Mouse (Mus musculus): ENCODE measurements around the gene Cacng6. TPM values are rescaled to one million over a fixed set of nuclear protein-coding genes. Genes with fewer than 3 reads are reported as not detected.

The Cacng6 gene
- polyA plus RNA-seq, 1 experiment from 2014 or later: not detected

GRCm38 (mm10) chr7:3447026-3447425 is 23.0 kb downstream of the Cacng6 start:
- ATAC-seq (ENCODE audit: low FRiP score, low TSS enrichment): no peak
- no peak overlapping the region for H3K27ac ChIP-seq (ENCODE audit: low read depth, low read length)
- H3K36me3 ChIP-seq (ENCODE audit: control insufficient read depth, insufficient read depth, low read length): no peaks in the 10 kb centered on the region
- H3K9me3 ChIP-seq (ENCODE audit: control insufficient read depth, low read length): no peaks in the 10 kb centered on the region
- no peak overlapping the region for H3K4me3 ChIP-seq (ENCODE audit: low read length)
- no peaks in the 10 kb centered on the region for H3K4me1 ChIP-seq (ENCODE audit: control insufficient read depth, insufficient read depth, low read length)
- H3K27me3 ChIP-seq (ENCODE audit: control insufficient read depth, insufficient read depth, low read length): 0 out of 2 replicates have a peak, but pooled peaks cover 5% of the 10 kb centered on the region
- no peak overlapping the region for H3K4me2 ChIP-seq (replicated peaks; ENCODE audit: low read depth, low read length)
- no peak overlapping the region for H3K9ac ChIP-seq (ENCODE audit: low read depth, low read length)
- 83% methylated on average over 4 of the region's 4 CpGs for WGBS

- Histone ChIP-seq H3K27me3 (ENCODE audit: control insufficient read depth, insufficient read depth, low read length) (0 out of 2 replicates have a peak, but pooled peaks cover 5% of the 10 kb centered on the region), H3K27ac (ENCODE audit: low read depth, low read length) (no peak overlapping the region), H3K4me3 (ENCODE audit: low read length) (no peak overlapping the region), H3K9me3 (ENCODE audit: control insufficient read depth, low read length) (no peaks in the 10 kb centered on the region), H3K36me3 (ENCODE audit: control insufficient read depth, insufficient read depth, low read length) (no peaks in the 10 kb centered on the region), H3K4me1 (ENCODE audit: control insufficient read depth, insufficient read depth, low read length) (no peaks in the 10 kb centered on the region), H3K4me2 (replicated peaks; ENCODE audit: low read depth, low read length) (no peak overlapping the region), H3K9ac (ENCODE audit: low read depth, low read length) (no peak overlapping the region)
- peak; percentile 81 for ATAC-seq (ENCODE audit: low FRiP score, low TSS enrichment)
- 24% methylated on average over 15 of the region's 15 CpGs for WGBS
These were observed 24.9 kb downstream of the Cacng6 start for GRCm38 (mm10) chr7:3448737-3449454.

GRCm38 (mm10) chr7:3450671-3451070 is 26.7 kb downstream of the Cacng6 start:
- 0 out of 2 replicates have a peak, but pooled peaks cover 5% of the 10 kb centered on the region for H3K27me3 ChIP-seq (ENCODE audit: control insufficient read depth, insufficient read depth, low read length)
- no peak overlapping the region for H3K4me3 ChIP-seq (ENCODE audit: low read length)
- no peaks in the 10 kb centered on the region for H3K4me1 ChIP-seq (ENCODE audit: control insufficient read depth, insufficient read depth, low read length)
- H3K27ac ChIP-seq (ENCODE audit: low read depth, low read length): no peak overlapping the region
- WGBS: 49% methylated on average over 5 of the region's 5 CpGs
- no peak overlapping the region for H3K9ac ChIP-seq (ENCODE audit: low read depth, low read length)
- H3K4me2 ChIP-seq (replicated peaks; ENCODE audit: low read depth, low read length): no peak overlapping the region
- H3K9me3 ChIP-seq (ENCODE audit: control insufficient read depth, low read length): no peaks in the 10 kb centered on the region
- H3K36me3 ChIP-seq (ENCODE audit: control insufficient read depth, insufficient read depth, low read length): no peaks in the 10 kb centered on the region
- ATAC-seq (ENCODE audit: low FRiP score, low TSS enrichment): no peak

GRCm38 (mm10) chr7:3451161-3451560 is 27.2 kb downstream of the Cacng6 start:
- Histone ChIP-seq H3K27me3 (ENCODE audit: control insufficient read depth, insufficient read depth, low read length) (0 out of 2 replicates have a peak, but pooled peaks cover 5% of the 10 kb centered on the region), H3K4me2 (replicated peaks; ENCODE audit: low read depth, low read length) (no peak overlapping the region)
- WGBS: 25% methylated on average over 6 of the region's 6 CpGs

GRCm38 (mm10) chr7:3452821-3453485 is 29.0 kb downstream of the Cacng6 start:
- H3K36me3 ChIP-seq (ENCODE audit: control insufficient read depth, insufficient read depth, low read length): no peaks in the 10 kb centered on the region
- H3K4me3 ChIP-seq (ENCODE audit: low read length): no peak overlapping the region
- no peak overlapping the region for H3K9ac ChIP-seq (ENCODE audit: low read depth, low read length)
- H3K27me3 ChIP-seq (ENCODE audit: control insufficient read depth, insufficient read depth, low read length): 0 out of 2 replicates have a peak, but pooled peaks cover 5% of the 10 kb centered on the region
- H3K9me3 ChIP-seq (ENCODE audit: control insufficient read depth, low read length): no peaks in the 10 kb centered on the region
- no peaks in the 10 kb centered on the region for H3K4me1 ChIP-seq (ENCODE audit: control insufficient read depth, insufficient read depth, low read length)
- H3K27ac ChIP-seq (ENCODE audit: low read depth, low read length): no peak overlapping the region
- no peak overlapping the region for H3K4me2 ChIP-seq (replicated peaks; ENCODE audit: low read depth, low read length)
- ATAC-seq (ENCODE audit: low FRiP score, low TSS enrichment): no peak
- WGBS: 53% methylated on average over 12 of the region's 12 CpGs

More at GRCm38 (mm10) chr7:3451161-3451560, 27.2 kb downstream of the Cacng6 start:
- Histone ChIP-seq H3K9me3 (ENCODE audit: control insufficient read depth, low read length) (no peaks in the 10 kb centered on the region), H3K4me3 (ENCODE audit: low read length) (no peak overlapping the region), H3K36me3 (ENCODE audit: control insufficient read depth, insufficient read depth, low read length) (no peaks in the 10 kb centered on the region), H3K9ac (ENCODE audit: low read depth, low read length) (no peak overlapping the region), H3K27ac (ENCODE audit: low read depth, low read length) (no peak overlapping the region), H3K4me1 (ENCODE audit: control insufficient read depth, insufficient read depth, low read length) (no peaks in the 10 kb centered on the region)
- ATAC-seq (ENCODE audit: low FRiP score, low TSS enrichment): no peak

- no peaks in the 10 kb centered on the region for H3K9me3 ChIP-seq (ENCODE audit: control insufficient read depth, low read length)
- no peak overlapping the region for H3K4me3 ChIP-seq (ENCODE audit: low read length)
- H3K4me1 ChIP-seq (ENCODE audit: control insufficient read depth, insufficient read depth, low read length): no peaks in the 10 kb centered on the region
- no peak overlapping the region for H3K4me2 ChIP-seq (replicated peaks; ENCODE audit: low read depth, low read length)
- H3K27ac ChIP-seq (ENCODE audit: low read depth, low read length): no peak overlapping the region
- ATAC-seq (ENCODE audit: low FRiP score, low TSS enrichment): no peak
- no peaks in the 10 kb centered on the region for H3K36me3 ChIP-seq (ENCODE audit: control insufficient read depth, insufficient read depth, low read length)
- WGBS: 51% methylated on average over 10 of the region's 11 CpGs
- H3K27me3 ChIP-seq (ENCODE audit: control insufficient read depth, insufficient read depth, low read length): 0 out of 2 replicates have a peak, but pooled peaks cover 5% of the 10 kb centered on the region
- H3K9ac ChIP-seq (ENCODE audit: low read depth, low read length): no peak overlapping the region
These were observed 29.6 kb downstream of the Cacng6 start for GRCm38 (mm10) chr7:3453486-3454183.

GRCm38 (mm10) chr7:3457111-3457840 is 33.3 kb downstream of the Cacng6 start:
- WGBS: 94% methylated on average over 10 of the region's 10 CpGs
- H3K27ac ChIP-seq (ENCODE audit: low read depth, low read length): no peak overlapping the region

GRCm38 (mm10) chr7:3457841-3458217 is 33.8 kb downstream of the Cacng6 start:
- Histone ChIP-seq H3K4me3 (ENCODE audit: low read length) (no peak overlapping the region), H3K27me3 (ENCODE audit: control insufficient read depth, insufficient read depth, low read length) (no peaks in the 10 kb centered on the region), H3K9me3 (ENCODE audit: control insufficient read depth, low read length) (no peaks in the 10 kb centered on the region), H3K9ac (ENCODE audit: low read depth, low read length) (no peak overlapping the region), H3K27ac (ENCODE audit: low read depth, low read length) (no peak overlapping the region), H3K4me1 (ENCODE audit: control insufficient read depth, insufficient read depth, low read length) (no peaks in the 10 kb centered on the region), H3K4me2 (replicated peaks; ENCODE audit: low read depth, low read length) (no peak overlapping the region), H3K36me3 (ENCODE audit: control insufficient read depth, insufficient read depth, low read length) (no peaks in the 10 kb centered on the region)
- no peak for ATAC-seq (ENCODE audit: low FRiP score, low TSS enrichment)
- 70% methylated on average over 9 of the region's 9 CpGs for WGBS

More at GRCm38 (mm10) chr7:3457111-3457840, 33.3 kb downstream of the Cacng6 start:
- Histone ChIP-seq H3K4me1 (ENCODE audit: control insufficient read depth, insufficient read depth, low read length) (no peaks in the 10 kb centered on the region), H3K4me3 (ENCODE audit: low read length) (no peak overlapping the region), H3K4me2 (replicated peaks; ENCODE audit: low read depth, low read length) (no peak overlapping the region), H3K27me3 (ENCODE audit: control insufficient read depth, insufficient read depth, low read length) (no peaks in the 10 kb centered on the region), H3K36me3 (ENCODE audit: control insufficient read depth, insufficient read depth, low read length) (no peaks in the 10 kb centered on the region), H3K9me3 (ENCODE audit: control insufficient read depth, low read length) (no peaks in the 10 kb centered on the region), H3K9ac (ENCODE audit: low read depth, low read length) (no peak overlapping the region)
- ATAC-seq (ENCODE audit: low FRiP score, low TSS enrichment): no peak
